Mouse (Mus musculus): Measurements from ENCODE around the gene Cacna1c. TPM values are rescaled to one million over a fixed set of nuclear protein-coding genes. Genes with fewer than 3 reads are reported as not detected.

Gene Cacna1c
- total and polyA plus RNA-seq, 3 experiments = 36.7 to 97.5 (median 93.5) TPM

- DNase-seq = no peak
Observed at GRCm38 (mm10) chr6:118674781-118675180, 521.4 kb downstream of the Cacna1c start.

DNA sequence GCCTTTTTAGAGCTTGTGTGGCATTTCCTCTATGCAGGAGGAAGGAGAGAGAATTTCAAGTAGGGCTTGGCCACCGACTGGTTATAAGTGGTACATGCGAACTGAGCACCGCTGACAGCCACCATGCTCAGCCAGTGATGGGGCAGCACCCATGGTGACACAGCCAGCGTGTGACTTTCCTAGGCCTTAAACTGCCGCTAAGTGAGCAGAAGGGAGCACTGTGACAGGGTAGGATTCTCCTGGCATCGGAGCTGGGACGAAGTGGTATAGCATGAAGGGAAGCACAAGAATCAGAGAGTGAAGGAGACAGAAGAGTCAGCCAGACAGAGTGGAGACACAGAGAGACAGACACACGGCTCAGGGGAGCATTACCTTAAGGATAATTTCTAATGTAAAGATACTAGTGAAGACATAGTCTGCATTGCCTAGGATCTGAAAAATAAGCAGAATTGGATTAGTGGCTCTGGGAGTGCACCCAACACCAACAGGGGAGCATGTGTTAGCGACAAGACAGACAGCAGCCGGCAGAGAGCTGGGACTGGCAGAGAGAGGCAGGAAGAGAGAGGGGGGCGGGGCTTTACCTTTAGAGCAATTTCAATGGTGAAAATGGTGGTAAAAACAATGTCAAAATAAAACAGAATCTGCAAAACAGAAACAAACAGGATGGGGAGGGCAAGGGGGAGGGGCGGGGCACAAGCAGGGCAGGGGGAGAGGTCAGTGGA lies 522.1 kb downstream of the Cacna1c start:
- DNase-seq = no peak

DNA sequence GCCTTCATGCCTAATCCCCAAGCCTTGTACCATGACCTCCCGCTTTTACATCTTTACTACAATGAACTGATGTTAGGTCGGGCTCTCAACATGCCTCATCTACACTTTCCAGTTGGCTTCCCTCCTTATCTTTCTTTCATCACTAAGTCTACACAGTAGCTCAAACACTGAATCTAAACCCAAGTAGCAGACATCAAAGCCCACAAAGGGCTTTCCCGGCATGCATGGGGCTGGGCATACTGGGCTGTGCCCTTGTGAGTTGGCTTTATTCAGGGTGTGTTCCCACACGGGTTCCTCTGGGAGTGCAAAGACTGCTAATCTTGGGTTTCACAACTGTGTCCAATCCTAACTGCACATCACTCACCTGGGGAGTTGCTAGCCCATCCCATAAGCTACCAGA lies 542.9 kb downstream of the Cacna1c start:
- DNase-seq = no peak

DNA sequence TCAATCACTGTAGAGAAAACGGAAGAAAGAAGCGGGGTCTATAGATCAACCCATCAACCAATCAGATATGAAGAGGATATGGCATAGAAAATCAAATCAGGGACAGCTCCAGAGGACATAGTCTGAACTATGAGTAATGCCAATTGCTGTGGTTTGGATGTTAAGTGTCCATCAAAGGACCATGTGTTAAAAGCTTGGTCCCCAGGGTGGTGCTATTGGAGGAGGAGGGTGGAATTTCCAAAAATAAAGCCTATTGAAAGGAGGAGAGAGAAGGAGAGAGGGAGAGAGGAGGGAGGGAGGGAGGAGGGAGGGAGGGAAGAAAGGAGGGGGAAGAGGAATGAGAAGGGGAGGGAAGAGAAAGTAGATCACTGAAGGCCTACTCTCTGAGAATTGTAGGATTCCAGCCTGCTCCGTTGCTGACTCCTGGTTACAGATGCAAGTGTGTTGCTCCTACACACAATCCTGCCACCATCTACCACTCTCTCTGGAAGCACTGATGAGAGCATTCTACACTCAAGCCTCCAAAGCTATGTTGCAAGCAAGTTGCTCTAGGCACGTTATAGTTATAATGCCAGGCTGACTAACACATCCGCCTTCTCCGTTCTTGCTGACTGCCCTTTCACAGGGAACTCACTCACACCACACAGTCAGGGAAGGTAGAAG lies 547.0 kb downstream of the Cacna1c start:
- no peak for DNase-seq

DNA sequence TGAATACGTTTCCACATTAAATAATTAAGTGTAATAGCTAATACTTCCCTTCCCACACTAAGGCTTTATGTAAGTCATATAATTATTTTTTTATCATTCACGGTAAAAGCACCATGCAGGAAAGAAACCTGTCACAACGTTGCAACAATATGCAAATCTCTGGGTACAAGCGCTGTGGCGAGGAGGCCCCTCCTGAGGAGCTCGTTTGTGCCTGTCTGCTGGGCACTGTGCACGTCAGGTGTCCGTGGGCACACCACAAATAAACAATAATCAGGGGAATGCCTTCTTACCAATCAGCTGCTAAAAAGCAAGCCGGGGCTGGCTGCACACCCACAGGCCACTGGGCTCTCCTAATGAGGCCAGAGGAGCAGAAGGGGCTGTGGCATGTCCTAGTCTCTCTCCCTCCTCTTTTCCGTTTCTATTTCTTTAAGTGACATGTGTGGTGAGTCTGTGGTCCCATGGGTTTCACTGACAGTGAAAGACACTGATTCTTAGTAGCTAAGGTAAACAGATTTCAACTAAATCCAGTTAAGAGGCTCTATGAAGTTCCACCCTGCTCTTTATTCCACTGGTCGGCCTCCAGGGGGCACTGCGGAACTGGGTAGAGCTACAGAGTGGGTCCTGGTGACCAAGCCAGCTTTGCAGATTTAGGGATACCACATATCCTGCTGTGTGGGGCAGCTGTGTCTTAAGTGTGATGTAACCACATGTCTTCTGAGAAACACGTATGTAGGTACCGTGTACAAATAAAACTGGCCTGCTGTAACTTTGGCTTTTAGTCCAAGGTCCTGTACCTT lies 549.8 kb downstream of the Cacna1c start:
- peak; percentile 76 for DNase-seq

DNA sequence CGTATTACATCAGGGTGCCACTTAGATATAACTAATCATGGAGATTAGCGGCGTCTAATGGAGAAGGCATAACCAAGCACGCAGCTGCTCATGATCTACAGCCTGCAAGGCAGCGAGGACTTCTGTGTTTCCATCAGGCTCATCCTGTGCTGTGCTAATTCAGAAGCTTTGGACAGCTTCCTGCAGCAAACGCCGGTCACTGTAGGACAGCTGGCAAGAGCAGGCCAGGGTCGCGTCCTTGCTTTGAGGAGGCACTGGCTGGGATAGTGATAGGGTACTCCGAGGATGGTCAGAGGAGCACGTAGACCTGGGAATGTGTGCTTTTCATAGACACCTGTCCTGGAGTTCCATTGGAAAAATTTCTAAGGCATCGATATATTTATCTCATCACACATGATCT lies 551.4 kb downstream of the Cacna1c start:
- DNase-seq = peak; percentile 28

DNA sequence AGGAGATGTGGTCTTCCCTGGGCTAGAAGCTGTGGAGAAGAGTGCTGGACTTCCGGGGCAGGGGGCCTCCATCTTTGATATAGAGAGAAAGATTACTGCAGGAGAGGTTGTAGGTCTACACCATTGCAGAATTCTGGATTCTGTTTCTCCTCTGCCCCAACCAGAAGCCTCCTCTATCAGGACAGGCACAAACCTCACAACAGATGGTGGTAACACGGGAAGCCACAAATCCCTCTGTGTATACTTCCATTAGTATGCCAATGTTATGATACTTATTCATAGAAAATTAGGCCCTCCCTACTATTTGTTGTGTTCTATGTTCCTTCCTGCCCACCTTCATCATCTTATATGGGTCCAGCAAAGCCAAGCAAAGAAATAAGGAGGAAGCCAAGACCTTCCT lies 552.7 kb downstream of the Cacna1c start:
- DNase-seq = no peak

DNA sequence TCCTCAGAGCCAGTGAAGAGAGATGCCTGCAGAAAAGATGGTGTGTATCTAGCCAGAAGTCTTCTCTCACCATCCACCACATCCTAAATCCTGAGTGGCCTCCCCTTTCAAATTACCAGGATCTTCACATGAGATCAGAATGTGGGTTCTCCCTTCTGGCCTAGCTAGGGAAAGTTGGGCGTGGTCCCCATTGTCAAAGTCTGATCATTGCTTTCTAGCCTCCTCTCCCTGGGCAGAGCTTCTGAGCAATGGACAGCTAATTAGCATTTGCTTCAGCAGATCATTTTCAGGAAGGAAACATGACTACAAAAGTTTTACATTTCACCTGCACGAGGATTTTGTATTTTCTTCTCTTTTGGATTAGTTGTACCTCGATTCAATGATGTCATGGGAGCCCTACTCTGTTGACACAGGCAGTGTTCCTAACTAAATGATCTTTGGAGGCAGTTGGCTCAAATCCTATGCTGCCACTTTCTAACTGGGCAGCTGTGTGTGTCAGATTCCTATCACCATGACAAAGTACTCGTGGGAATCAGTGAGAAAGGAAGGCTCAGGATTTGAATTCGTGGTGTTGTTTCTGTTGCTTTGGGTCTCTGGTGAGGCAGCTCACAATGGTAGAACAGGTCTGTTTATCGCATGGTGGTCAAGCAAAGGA lies 554.4 kb downstream of the Cacna1c start:
- DNase-seq = no peak

DNA sequence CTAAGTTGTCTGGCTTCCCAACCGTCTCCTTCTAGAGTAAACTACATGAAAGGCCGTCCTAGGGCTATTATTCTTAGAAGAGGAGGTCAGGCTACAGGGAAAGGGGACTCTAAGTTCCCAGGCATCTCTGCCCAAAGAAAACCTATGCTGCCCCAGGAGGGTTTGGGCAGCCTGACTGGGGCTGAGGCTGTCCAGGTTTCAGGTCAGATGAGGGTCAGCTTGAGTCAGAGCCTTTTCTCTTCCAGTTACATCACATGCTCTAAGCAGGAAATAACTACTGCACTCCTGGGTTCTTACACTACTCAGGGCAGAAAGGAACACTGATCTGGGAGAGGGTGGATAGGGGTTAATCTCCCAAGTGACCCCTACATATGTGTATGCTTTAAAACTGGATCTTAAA lies 556.4 kb downstream of the Cacna1c start:
- DNase-seq = no peak

DNA sequence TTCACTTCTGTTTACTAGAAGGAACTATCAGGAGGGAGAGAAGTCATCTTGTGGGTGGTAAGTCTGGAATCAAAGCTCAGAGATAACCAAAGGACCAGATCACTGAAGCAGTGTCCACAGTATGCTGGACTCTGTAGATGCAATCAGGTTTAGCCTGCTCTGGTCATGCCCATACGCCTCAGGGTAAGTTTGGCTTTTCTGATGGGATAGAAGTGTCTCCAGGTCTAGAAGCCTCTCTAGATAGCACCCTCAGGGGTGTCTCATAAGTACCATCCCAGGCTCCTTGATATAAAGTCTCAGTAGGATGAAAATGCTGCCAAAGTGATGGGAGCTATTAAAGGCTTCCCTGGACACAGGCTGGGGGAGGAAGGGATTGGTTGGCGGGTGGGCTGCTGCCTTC lies 557.3 kb downstream of the Cacna1c start:
- DNase-seq = no peak

- no peak for DNase-seq
Observed at GRCm38 (mm10) chr6:118632491-118632890, 563.7 kb downstream of the Cacna1c start.

DNA sequence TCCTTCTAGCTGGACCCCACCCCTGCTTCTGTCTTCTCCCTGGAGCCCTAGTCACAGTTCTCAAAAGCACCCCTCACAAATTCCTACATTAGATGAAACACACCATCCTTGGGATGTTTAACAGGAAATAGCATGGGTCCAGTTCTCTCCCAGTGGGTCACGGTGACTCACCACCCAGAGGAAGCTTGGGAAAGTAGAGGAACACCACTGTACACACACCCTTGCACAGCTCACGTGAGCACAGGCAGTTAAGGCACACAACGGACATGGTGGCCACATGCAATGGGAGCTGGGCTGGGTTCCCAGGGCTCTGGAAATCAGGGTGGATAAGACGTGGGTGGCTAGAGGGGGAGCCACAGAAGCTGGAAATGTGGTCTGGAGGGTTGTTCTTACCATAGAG lies 566.2 kb downstream of the Cacna1c start:
- no peak for DNase-seq

GRCm38 (mm10) chr6:118626246-118626645 lies 570.0 kb downstream of the Cacna1c start:
- DNase-seq = no peak

DNA sequence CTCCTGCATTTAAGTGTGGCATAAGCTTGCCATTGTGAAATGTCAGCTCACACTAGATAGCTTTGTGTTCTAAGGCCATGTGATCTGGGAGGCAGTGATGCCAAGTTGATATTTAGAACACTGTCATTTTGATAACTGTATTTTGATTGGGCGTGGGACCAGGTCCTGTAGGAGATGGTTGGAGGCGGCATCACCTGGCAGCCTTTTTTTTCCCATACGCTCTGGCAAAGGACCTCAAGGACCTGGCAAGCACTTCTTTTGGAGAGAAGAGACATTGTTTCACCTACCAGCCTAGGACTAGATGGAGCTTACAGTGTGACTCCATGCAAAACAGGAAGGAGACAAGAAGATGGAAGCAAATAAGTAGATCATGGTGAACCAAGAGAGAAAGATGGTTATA lies 572.6 kb downstream of the Cacna1c start:
- DNase-seq = no peak

GRCm38 (mm10) chr6:118621866-118622265 lies 574.4 kb downstream of the Cacna1c start:
- DNase-seq = peak; percentile 58

- DNase-seq = no peak
Observed at GRCm38 (mm10) chr6:118621406-118621805, 574.8 kb downstream of the Cacna1c start.

GRCm38 (mm10) chr6:118608906-118609305 lies 587.3 kb downstream of the Cacna1c start:
- no peak for DNase-seq

DNA sequence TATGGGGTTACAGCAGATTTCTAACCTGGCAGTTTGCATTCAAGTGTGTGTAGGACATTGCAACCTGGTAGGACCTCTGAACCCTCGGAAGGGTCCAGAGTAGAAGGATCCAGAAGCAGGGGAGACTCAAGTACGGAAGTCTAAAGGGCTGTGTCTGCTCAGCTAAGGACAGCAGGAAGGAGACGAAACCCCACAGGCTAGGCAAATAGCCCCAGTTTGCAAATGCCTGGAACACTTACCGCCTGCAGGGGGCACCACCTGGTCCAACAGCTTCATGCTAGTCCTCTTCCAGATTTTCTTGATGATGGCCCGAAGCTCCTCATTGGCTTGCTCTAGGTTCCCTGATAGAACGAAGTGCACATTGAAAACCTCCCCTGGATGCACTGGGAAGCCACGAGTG lies 590.2 kb downstream of the Cacna1c start:
- no peak for DNase-seq

GRCm38 (mm10) chr6:118603825-118604224 lies 592.4 kb downstream of the Cacna1c start:
- DNase-seq = no peak

DNA sequence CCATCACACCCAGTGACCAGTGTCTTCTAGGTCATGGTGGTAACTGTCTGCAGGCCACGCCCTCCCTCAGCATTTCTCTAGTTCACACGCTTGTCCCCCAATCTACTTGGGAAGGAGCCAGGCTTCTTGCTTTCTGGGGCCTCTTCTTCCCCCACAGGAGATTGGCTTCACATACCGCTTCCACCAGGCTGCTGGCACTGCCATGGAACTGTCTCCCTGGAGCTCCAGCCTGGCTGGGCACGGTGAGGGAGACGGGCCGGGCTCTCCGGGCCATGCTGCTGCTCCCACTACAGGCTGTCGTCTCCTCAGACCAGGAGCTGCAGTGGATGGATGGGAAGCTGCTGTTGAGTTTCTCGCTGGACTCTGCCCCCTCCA lies 600.5 kb downstream of the Cacna1c start:
- no peak for DNase-seq

DNA sequence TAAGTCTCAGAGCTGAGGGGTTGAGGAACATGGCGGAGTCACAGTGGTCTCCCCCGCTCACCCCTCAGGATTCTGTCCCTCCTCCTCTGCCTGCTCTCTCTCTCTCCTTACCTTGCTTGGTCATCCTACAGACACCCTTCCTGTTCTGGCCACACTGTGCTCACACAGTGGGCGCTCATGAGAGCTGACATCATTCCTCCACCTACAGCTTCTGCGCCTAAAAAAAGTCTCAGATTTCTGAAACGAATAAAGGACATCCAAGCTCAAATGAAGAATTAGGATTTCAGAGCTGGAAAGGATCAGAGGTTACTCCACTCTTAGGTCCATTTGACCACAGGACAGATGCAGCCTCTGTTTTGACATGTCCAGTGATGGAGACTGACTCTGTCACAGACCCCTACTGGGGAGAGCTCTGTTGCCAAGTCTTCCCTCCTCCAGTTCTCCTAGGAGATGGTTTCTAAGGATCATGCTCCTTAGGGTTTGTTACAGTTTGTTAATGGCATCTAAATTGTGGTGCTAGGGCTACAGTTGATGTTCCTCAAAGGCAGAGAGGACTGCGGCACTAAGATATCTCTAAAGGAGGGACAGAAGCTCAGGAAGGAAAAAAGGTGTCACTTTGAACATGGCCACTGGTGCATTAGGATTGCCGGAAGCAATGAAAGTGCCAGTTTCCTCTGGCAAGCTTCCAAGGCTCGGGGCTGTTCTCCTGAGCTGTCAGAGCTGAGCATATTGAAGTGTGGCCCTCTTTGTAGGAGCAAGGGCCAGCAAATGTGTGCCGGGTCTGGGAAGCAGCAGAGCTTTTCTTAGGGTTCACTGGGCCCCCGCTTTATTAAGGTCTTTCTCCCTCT lies 601.2 kb downstream of the Cacna1c start:
- DNase-seq = no peak

DNA sequence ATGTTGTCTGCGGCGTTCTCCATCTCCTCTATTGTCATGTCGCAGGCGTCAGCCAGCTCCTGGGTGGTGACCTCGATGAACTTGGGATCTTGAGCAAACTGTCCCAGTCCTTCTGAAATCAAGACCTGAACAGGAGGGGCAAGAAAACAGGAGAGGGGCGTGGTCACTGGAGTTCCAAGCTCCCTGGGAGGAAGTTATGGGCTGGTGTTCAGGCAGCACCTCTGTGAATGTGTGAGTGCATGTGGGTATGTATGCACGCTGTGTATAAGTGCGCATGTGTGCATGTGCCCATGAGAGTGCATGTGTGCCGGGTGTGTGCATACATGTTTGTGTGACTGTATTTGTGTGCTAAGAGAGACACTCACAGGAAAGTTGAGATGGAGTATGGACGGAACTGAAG lies 602.1 kb downstream of the Cacna1c start:
- no peak for DNase-seq

All from adrenal gland, adult 2 months (tissue).